8 mouse cellular contexts compared by ENCODE assay signal in the genomic region with DNA sequence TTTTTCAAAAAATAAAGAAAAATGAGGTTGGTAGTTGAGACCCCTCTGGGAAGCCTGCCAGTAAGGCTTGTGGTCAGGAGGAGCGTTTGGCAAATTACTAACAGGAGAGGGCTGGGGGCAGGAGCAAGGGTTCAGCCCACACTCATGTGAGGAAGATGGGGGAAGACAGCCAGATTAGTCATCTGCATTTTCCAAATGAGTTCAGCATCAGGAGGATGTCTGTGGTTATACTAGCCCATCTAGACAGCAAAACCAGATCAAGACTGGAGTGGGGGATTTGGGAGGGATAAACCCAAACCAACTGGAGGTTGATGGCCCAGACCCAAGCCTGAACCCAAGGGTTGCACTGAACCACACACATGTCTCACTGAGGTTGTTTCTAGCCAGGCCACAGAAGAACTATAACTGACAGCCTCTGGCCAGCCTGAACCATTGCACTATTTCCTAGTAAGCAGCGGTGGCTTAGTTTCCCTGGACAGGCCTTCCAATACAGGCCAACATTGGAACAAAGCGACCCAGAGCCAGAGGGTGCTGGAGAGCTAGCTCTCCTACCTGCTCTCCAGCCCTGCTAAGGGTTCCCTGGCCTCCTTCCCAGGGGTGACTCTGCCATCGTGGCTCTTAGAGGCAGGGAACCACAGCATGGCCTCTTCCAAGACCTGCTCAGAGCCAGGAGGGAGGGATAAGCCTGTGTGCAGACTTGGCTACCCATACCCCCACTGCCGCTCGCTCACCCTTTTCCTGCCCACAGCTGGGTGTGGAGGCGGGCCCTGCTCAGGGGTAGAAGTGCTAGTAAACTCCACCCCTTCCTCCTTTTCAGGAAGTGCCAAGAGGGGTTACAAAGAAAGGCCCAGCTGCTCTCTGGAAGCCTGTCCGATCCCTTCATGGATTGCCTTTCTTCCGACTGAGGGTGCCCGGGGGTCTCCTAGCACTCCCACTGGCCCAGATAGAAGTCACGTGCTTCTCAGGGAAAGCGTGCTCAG. TPM values are rescaled to one million over a fixed set of nuclear protein-coding genes. Genes with fewer than 3 reads are reported as not detected.
A peak's percentile ranks its signal among the peaks of the same experiment; 100 is the strongest.
DNase-seq lines count a peak whose midpoint lies in the region; ATAC-seq and TF ChIP-seq lines count a peak whose summit lies in the region.

No protein-coding gene starts in this region.

- H3K4me3 ChIP-seq in C2C12 (ENCODE audit: insufficient read depth, poor library complexity, severe bottlenecking) = peak overlapping the region; percentile 18
- H3K4me3 ChIP-seq in liver, embryonic 15.5 days (replicated peaks) = peak overlapping the region; percentile 32

- no peaks in the 10 kb centered on the region for H3K27me3 ChIP-seq in C2C12 (ENCODE audit: control insufficient read depth, insufficient read depth, insufficient read length)
- H3K27me3 ChIP-seq in liver, embryonic 15.5 days = no peaks in the 10 kb centered on the region

- H3K4me1 ChIP-seq in liver, embryonic 15.5 days (replicated peaks) = peaks cover 61% of the 10 kb centered on the region

- H3K9ac ChIP-seq in liver, embryonic 15.5 days = peak overlapping the region; percentile 55

- ATAC-seq in erythroid progenitor cell, adult 5-6 weeks (replicated peaks; ENCODE audit: low FRiP score, poor library complexity, severe bottlenecking) = peak; percentile 60
- ATAC-seq in liver, embryonic 15.5 days (ENCODE audit: insufficient read depth) = peak; percentile 64

- WGBS in liver, embryonic 15.5 days (ENCODE audit: insufficient replicate concordance) = 18% methylated on average over 12 of the region's 12 CpGs

- H3K27ac ChIP-seq in liver, embryonic 15.5 days (replicated peaks) = peak overlapping the region; percentile 76

- no peaks in the 10 kb centered on the region for H3K79me2 ChIP-seq in C2C12 (ENCODE audit: control insufficient read depth, insufficient read depth)

- peak; percentile 44 for DNase-seq in MN1 (ENCODE audit: low spot score)
- DNase-seq in induced T-regulatory cell, adult 2 months (ENCODE audit: low read depth) = peak; percentile 90
- DNase-seq in spleen, postnatal 10 days (ENCODE audit: low spot score in 2 of 2) = peak; percentile 60 to 79
- DNase-seq in left cerebral cortex, adult 8-10 months (ENCODE audit: low spot score in 2 of 2) = no peak
- DNase-seq in right cerebral cortex, adult 2 months (ENCODE audit: low spot score in 2 of 2) = no peak

- H3ac ChIP-seq in C2C12 (ENCODE audit: control insufficient read depth, insufficient read length, low read depth) = peak overlapping the region; percentile 66

- no peak for TF ChIP-seq CTCF in C2C12 (IDR thresholded peaks at IDR 0.05; ENCODE audit: control insufficient read depth, insufficient read depth, insufficient read length)

- H3K36me3 ChIP-seq in C2C12 (ENCODE audit: control insufficient read depth, insufficient read depth) = no peaks in the 10 kb centered on the region
- no peaks in the 10 kb centered on the region for H3K36me3 ChIP-seq in liver, embryonic 15.5 days (replicated peaks)

- peak overlapping the region; percentile 62 for H3K4me2 ChIP-seq in liver, embryonic 15.5 days

- H3K79me3 ChIP-seq in C2C12 (ENCODE audit: low read depth) = no peaks in the 10 kb centered on the region

- no peaks in the 10 kb centered on the region for H3K9me3 ChIP-seq in liver, embryonic 15.5 days (replicated peaks)

TF ChIP-seq in C2C12, 6 proteins besides CTCF, POLR2A, EP300 and RAD21:
- TF ChIP-seq MYOD1 (IDR thresholded peaks at IDR 0.05; ENCODE audit: control insufficient read depth, insufficient read length, low read depth) (no peak), MAX (IDR thresholded peaks at IDR 0.05) (peak; percentile 59)

RNA-seq across cellular contexts. Expression of gene Piezo1, which starts 5.2 kb away (rescaled TPM):
- 107 TPM for polyA plus RNA-seq in C2C12 (2012; fragmentation: generic; extraction: Trizol)
- 32.1 and 43.2 TPM in 2 replicates for total RNA-seq in erythroid progenitor cell, adult 5-6 weeks (2015; ENCODE audit: low replicate concordance)
- total RNA-seq in erythroid progenitor cell, adult 5-6 weeks (2017; ENCODE audit: low replicate concordance) = 31.8 and 52.9 TPM in 2 replicates
- polyA plus RNA-seq in liver, embryonic 15.5 days (2015; fragmentation: Nextera tagmentation; extraction: Ambion mirVana) = 12.4 and 17.4 TPM in 2 replicates
- total RNA-seq in left cerebral cortex, adult 8-10 months (2022) = 1 to 10 TPM; 5.6 to 6.7 (median 6.1) TPM

RNA-seq across cellular contexts. Expression of gene Cdt1, which starts 11.5 kb away (rescaled TPM):
- polyA plus RNA-seq in C2C12 (2012; fragmentation: generic; extraction: Trizol) = 79.5 TPM
- total RNA-seq in erythroid progenitor cell, adult 5-6 weeks (2015; ENCODE audit: low replicate concordance) = 55.5 and 65.8 TPM in 2 replicates
- 33.0 and 77.8 TPM in 2 replicates for total RNA-seq in erythroid progenitor cell, adult 5-6 weeks (2017; ENCODE audit: low replicate concordance)
- polyA plus RNA-seq in liver, embryonic 15.5 days (2015; fragmentation: Nextera tagmentation; extraction: Ambion mirVana) = 45.9 and 46.0 TPM in 2 replicates
- total RNA-seq in left cerebral cortex, adult 8-10 months (2022) = 1 to 10 TPM; 4.1 to 5.0 (median 4.4) TPM

RNA-seq across cellular contexts. Expression of gene Aprt, which starts 20.4 kb away (rescaled TPM):
- polyA plus RNA-seq in C2C12 (2012; fragmentation: generic; extraction: Trizol) = 615 TPM
- 39.4 and 53.7 TPM in 2 replicates for total RNA-seq in erythroid progenitor cell, adult 5-6 weeks (2015; ENCODE audit: low replicate concordance)
- 12.3 and 15.5 TPM in 2 replicates for total RNA-seq in erythroid progenitor cell, adult 5-6 weeks (2017; ENCODE audit: low replicate concordance)
- 187 and 214 TPM in 2 replicates for polyA plus RNA-seq in liver, embryonic 15.5 days (2015; fragmentation: Nextera tagmentation; extraction: Ambion mirVana)
- total RNA-seq in left cerebral cortex, adult 8-10 months (2022) = 10 to 100 TPM; 52.8 to 60.2 (median 57.6) TPM

RNA-seq across cellular contexts. Expression of gene Galns, which starts 54.9 kb away (rescaled TPM):
- polyA plus RNA-seq in C2C12 (2012; fragmentation: generic; extraction: Trizol) = 9.8 TPM
- 4.6 and 24.5 TPM in 2 replicates for total RNA-seq in erythroid progenitor cell, adult 5-6 weeks (2015; ENCODE audit: low replicate concordance)
- total RNA-seq in erythroid progenitor cell, adult 5-6 weeks (2017; ENCODE audit: low replicate concordance) = 4.2 and 5.0 TPM in 2 replicates
- polyA plus RNA-seq in liver, embryonic 15.5 days (2015; fragmentation: Nextera tagmentation; extraction: Ambion mirVana) = 8.2 and 8.8 TPM in 2 replicates
- total RNA-seq in left cerebral cortex, adult 8-10 months (2022) = 10 to 100 TPM in 3 of 4 experiments, 1 to 10 TPM in 1; 9.3 to 11.5 (median 10.9) TPM

RNA-seq across cellular contexts. Expression of gene Trappc2l, which starts 55.1 kb away (rescaled TPM):
- 70.2 TPM for polyA plus RNA-seq in C2C12 (2012; fragmentation: generic; extraction: Trizol)
- 18.0 and 43.2 TPM in 2 replicates for total RNA-seq in erythroid progenitor cell, adult 5-6 weeks (2015; ENCODE audit: low replicate concordance)
- 1.8 and 5.9 TPM in 2 replicates for total RNA-seq in erythroid progenitor cell, adult 5-6 weeks (2017; ENCODE audit: low replicate concordance)
- polyA plus RNA-seq in liver, embryonic 15.5 days (2015; fragmentation: Nextera tagmentation; extraction: Ambion mirVana) = 24.2 and 33.1 TPM in 2 replicates
- 10 to 100 TPM; 73.8 to 84.5 (median 76.0) TPM for total RNA-seq in left cerebral cortex, adult 8-10 months (2022)

Comparison
In these comparisons a context has a peak if more than half of its experiments do, and no peak if none do; other contexts are left out.
1. DNase-seq: peak in MN1 (single experiment), induced T-regulatory cell, adult 2 months (single experiment) and spleen, postnatal 10 days (2 of 2); none in left cerebral cortex, adult 8-10 months (0 of 2) and right cerebral cortex, adult 2 months (0 of 2).
2. RNA of gene Piezo1, which starts 5.2 kb away (total RNA-seq): 31.8 to 52.9 TPM in erythroid progenitor cell, adult 5-6 weeks; 5.6 to 6.7 TPM in left cerebral cortex, adult 8-10 months; every median in the first group is over 4 times any median in the second.
3. RNA of gene Cdt1, which starts 11.5 kb away (total RNA-seq): 33.0 to 77.8 TPM in erythroid progenitor cell, adult 5-6 weeks; 4.1 to 5.0 TPM in left cerebral cortex, adult 8-10 months; every median in the first group is over 4 times any median in the second.